Mouse (Mus musculus) heart, embryonic 13.5 days (tissue): Measurements from ENCODE around the gene Opn4. TPM values are rescaled to one million over a fixed set of nuclear protein-coding genes. Genes with fewer than 3 reads are reported as not detected.

Source experiments
- ATAC-seq: fragments of 200-750 bp; cut with Nextera tagmentation; 2 replicates; pipeline ENCODE4 v1.8.0; 2017; ENCODE audit warnings: moderate TSS enrichment; ENCODE audit not compliant: insufficient number of reproducible peaks, low FRiP score, low TSS enrichment; ENCODE audit errors: extremely low read depth
- H3K27ac ChIP-seq: fragments of 300-500 bp; sonication (generic); replicated peaks from 2 replicates; pipeline ENCODE4 v1.5.1; 2015; ENCODE audit warnings: moderate library complexity, mild to moderate bottlenecking, inconsistent platforms
- H3K27me3 ChIP-seq: fragments of 300-500 bp; sonication (generic); replicated peaks from 2 replicates; pipeline ENCODE4 v1.6.1; 2015; ENCODE audit warnings: mild to moderate bottlenecking, inconsistent platforms
- H3K36me3 ChIP-seq: fragments of 300-500 bp; sonication (generic); 2 replicates; pipeline ENCODE4 v1.6.1; 2015; ENCODE audit warnings: mild to moderate bottlenecking, inconsistent platforms
- H3K4me1 ChIP-seq: fragments of 300-500 bp; sonication (generic); 2 replicates; pipeline ENCODE4 v1.6.1; 2015; ENCODE audit warnings: inconsistent platforms
- H3K4me2 ChIP-seq: fragments of 300-500 bp; sonication (generic); 2 replicates; pipeline ENCODE4 v1.6.1; 2015; ENCODE audit warnings: inconsistent platforms, mild to moderate bottlenecking, moderate library complexity
- H3K4me3 ChIP-seq: fragments of 300-500 bp; sonication (generic); 2 replicates; pipeline ENCODE4 v1.5.1; 2015; ENCODE audit warnings: moderate library complexity, mild to moderate bottlenecking, inconsistent platforms
- H3K9ac ChIP-seq: fragments of 300-500 bp; sonication (generic); 2 replicates; pipeline ENCODE4 v1.6.1; 2015; ENCODE audit warnings: inconsistent platforms, mild to moderate bottlenecking, moderate library complexity
- H3K9me3 ChIP-seq: fragments of 300-500 bp; sonication (generic); 2 replicates; pipeline ENCODE4 v1.6.1; 2016; ENCODE audit warnings: inconsistent platforms
- WGBS: fragments of 180-500 bp; shearing (Covaris S2); methylation state at CpG from one replicate; pipeline ENCODE4 v1.1.7; 2015; ENCODE audit warnings: mixed read lengths; 5-methylcytosine and 5-hydroxymethylcytosine counted together
- polyA plus RNA-seq: library from polyadenylated mRNA; unstranded; fragments of >200 nt; fragmentation: Nextera tagmentation; extraction: Ambion mirVana; gene quantifications from 2 replicates; pipeline ENCODE4 v1.2.1, GENCODE M21; 2015

The Opn4 gene
- polyA plus RNA-seq, 1 experiment from 2014 or later: 5.8 TPM

DNA sequence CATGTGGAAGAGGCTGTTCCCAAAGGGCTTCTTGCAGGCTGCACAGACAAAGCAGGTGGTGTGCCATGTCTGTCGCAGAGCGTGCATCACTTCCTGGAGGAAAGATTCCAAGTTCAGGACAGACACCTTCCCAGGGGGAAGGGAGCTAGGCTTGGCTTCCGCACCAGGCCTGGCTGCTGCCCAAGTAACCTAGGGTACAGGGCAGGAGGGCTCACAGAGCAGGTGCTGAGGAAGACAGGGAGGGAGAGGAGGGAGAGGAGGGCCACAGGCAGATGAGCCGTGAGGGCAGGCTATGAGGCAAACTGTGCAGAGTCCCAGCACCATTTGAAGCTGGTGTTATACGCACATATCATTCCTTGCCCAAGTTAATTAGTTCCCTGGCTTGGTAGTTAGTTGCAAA, 58.0 kb downstream of the Opn4 start:
- Histone ChIP-seq H3K9ac (0 out of 2 replicates have a peak overlapping the region, but pooled peaks have one; percentile 24), H3K4me1 (peaks cover 58% of the 10 kb centered on the region), H3K36me3 (peaks cover 85% of the 10 kb centered on the region), H3K4me3 (no peak overlapping the region), H3K27ac (no peak overlapping the region; the same call in 1 of the 2 replicates), H3K27me3 (peaks cover 4% of the 10 kb centered on the region; the same call in 1 of the 2 replicates), H3K4me2 (no peak overlapping the region), H3K9me3 (no peaks in the 10 kb centered on the region)
- no peak for ATAC-seq
- 74% methylated on average over 5 of the region's 5 CpGs for WGBS

DNA sequence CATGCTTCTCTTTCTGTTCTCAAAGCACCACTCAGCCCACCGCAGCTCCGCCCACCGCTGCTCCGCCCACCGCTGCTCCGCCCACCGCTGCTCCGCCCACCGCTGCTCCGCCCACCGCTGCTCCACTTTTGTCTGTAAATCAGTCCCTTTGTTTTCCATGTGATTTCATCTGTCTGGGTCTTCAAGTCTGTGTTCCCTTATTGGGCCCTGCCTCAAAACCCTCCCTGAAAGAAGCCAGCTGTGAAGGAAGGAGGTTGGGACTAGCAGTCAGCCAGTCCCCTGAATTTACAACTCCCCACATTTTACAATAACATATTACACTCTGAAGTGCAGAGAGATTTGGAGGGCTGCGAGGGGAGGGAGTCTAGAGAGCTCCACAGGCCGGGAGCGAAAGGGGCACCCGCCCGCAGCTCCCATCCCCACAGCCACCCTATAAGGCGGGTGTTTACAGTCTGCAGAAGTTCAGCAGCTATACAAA, 59.2 kb downstream of the Opn4 start:
- ATAC-seq: no peak
- 37% methylated on average over 12 of the region's 17 CpGs for WGBS
- H3K4me2 ChIP-seq: peak overlapping the region; percentile 30
- no peak overlapping the region for H3K4me3 ChIP-seq
- no peak overlapping the region for H3K9ac ChIP-seq
- H3K4me1 ChIP-seq: peaks cover 54% of the 10 kb centered on the region
- H3K27ac ChIP-seq: peak overlapping the region; percentile 75
- peaks cover 4% of the 10 kb centered on the region; the same call in 1 of the 2 replicates for H3K27me3 ChIP-seq
- peaks cover 87% of the 10 kb centered on the region for H3K36me3 ChIP-seq
- H3K9me3 ChIP-seq: no peaks in the 10 kb centered on the region

Other genes with a start within 250 kb of the Opn4 start
- gene Fam25c, start 244.7 kb downstream of the Opn4 start, polyA plus RNA-seq: not detected in 2 replicates
- gene Sncg, start 225.4 kb downstream of the Opn4 start, polyA plus RNA-seq: 2.9 and 3.2 TPM in 2 replicates
- 29.2 and 30.8 TPM in 2 replicates for gene Mmrn2, start 224.7 kb downstream of the Opn4 start, polyA plus RNA-seq
- gene Bmpr1a, start 96.8 kb downstream of the Opn4 start, polyA plus RNA-seq: 37.1 and 37.4 TPM in 2 replicates
- not detected in 2 replicates for gene 9230112D13Rik, start 77.3 kb downstream of the Opn4 start, polyA plus RNA-seq
- 226 and 249 TPM in 2 replicates for gene Ldb3, start 11.5 kb downstream of the Opn4 start, polyA plus RNA-seq
- gene Wapl, start 73.8 kb upstream of the Opn4 start, polyA plus RNA-seq: 15.5 and 16.4 TPM in 2 replicates
- 0.11 and 0.55 TPM in 2 replicates for gene Grid1, start 220.0 kb upstream of the Opn4 start, polyA plus RNA-seq